Mouse (Mus musculus): ENCODE results near the gene Eif1ad.

Eif1ad gene

GRCm38 (mm10) chr19:5414534-5414957 is 48.0 kb downstream of the Eif1ad start:
- no peak for DNase-seq (ENCODE audit: extremely low read depth, low read depth, low spot score)

- no peak for DNase-seq (ENCODE audit: extremely low read depth, low read depth, low spot score)
Measured at GRCm38 (mm10) chr19:5418750-5419466, 52.4 kb downstream of the Eif1ad start.

GRCm38 (mm10) chr19:5419630-5420029 is 53.1 kb downstream of the Eif1ad start:
- no peak for DNase-seq (ENCODE audit: extremely low read depth, low read depth, low spot score)

- no peak for DNase-seq (ENCODE audit: extremely low read depth, low read depth, low spot score)
Measured at GRCm38 (mm10) chr19:5420579-5420978, 54.0 kb downstream of the Eif1ad start.

All from fat pad, adult 2 months (tissue).